Mouse (Mus musculus): ENCODE measurements around the gene Gm11939.

GRCm38 (mm10) chr11:99566530-99566929 lies 7.3 kb upstream of the Gm11939 start, which contains the start of gene Krtap3-1:
- TF ChIP-seq POLR2A (IDR thresholded peaks at IDR 0.05; ENCODE audit: low read depth, low read length) (no peak), CTCF (IDR thresholded peaks at IDR 0.05; ENCODE audit: extremely low read depth, insufficient read length, insufficient replicate concordance, low read depth, low read length) (no peak)
